Mouse (Mus musculus): ENCODE results near the gene Sapcd1. TPM values are rescaled to one million over a fixed set of nuclear protein-coding genes. Genes with fewer than 3 reads are reported as not detected.

Sapcd1 gene
- polyA plus RNA-seq, 2 experiments = 2.5 to 2.7 TPM

GRCm38 (mm10) chr17:34994751-34995150 is 33.1 kb downstream of the Sapcd1 start:
- H3K4me3 ChIP-seq (ENCODE audit: insufficient read depth in 1 of 2, low read depth in 2 of 2, low read length in 2 of 2) = no peak overlapping the region
- H3K4me2 ChIP-seq (ENCODE audit: low read depth) = no peak overlapping the region
- no peaks in the 10 kb centered on the region for H3K27me3 ChIP-seq (ENCODE audit: control insufficient read depth, insufficient read depth, low read length)
- no peak overlapping the region for H3K9ac ChIP-seq (replicated peaks)
- H3K27ac ChIP-seq = 0 out of 2 replicates have a peak overlapping the region, but pooled peaks have one; percentile 18
- peaks cover 23% of the 10 kb centered on the region for H3K36me3 ChIP-seq (replicated peaks; ENCODE audit: control insufficient read depth, insufficient read depth, low read depth)
- peaks cover 21 to 26% of the 10 kb centered on the region in 2 experiments for H3K4me1 ChIP-seq (replicated peaks; ENCODE audit: control insufficient read depth in 2 of 2, insufficient read depth in 2 of 2, low read length in 1 of 2)
- TF ChIP-seq CTCF (IDR thresholded peaks at IDR 0.05; ENCODE audit: low read depth) = no peak
- no peak for TF ChIP-seq EP300 (IDR thresholded peaks at IDR 0.05; ENCODE audit: low read depth)
- DNase-seq (ENCODE audit: low read depth in 3 of 3, low spot score in 3 of 3) = no peak
- ATAC-seq (ENCODE audit: insufficient read depth) = no peak
- H3K9me3 ChIP-seq (ENCODE audit: control insufficient read depth, low read length) = no peaks in the 10 kb centered on the region

GRCm38 (mm10) chr17:34984218-34984617 is 43.6 kb downstream of the Sapcd1 start:
- Histone ChIP-seq H3K4me1 (replicated peaks; ENCODE audit: control insufficient read depth in 2 of 2, insufficient read depth in 2 of 2, low read length in 1 of 2) (peaks cover 7 to 18% of the 10 kb centered on the region in 2 experiments; a peak in 3 of 4 replicates), H3K4me2 (ENCODE audit: low read depth) (no peak overlapping the region), H3K9me3 (ENCODE audit: control insufficient read depth, low read length) (no peaks in the 10 kb centered on the region), H3K27ac (no peak overlapping the region), H3K4me3 (ENCODE audit: insufficient read depth in 1 of 2, low read depth in 2 of 2, low read length in 2 of 2) (no peak overlapping the region), H3K9ac (replicated peaks) (no peak overlapping the region), H3K36me3 (replicated peaks; ENCODE audit: control insufficient read depth, insufficient read depth, low read depth) (peaks cover 27% of the 10 kb centered on the region), H3K27me3 (ENCODE audit: control insufficient read depth, insufficient read depth, low read length) (no peaks in the 10 kb centered on the region)
- 56% methylated on average over 2 of the region's 2 CpGs for WGBS (ENCODE audit: insufficient replicate concordance)
- DNase-seq (ENCODE audit: low read depth in 3 of 3, low spot score in 3 of 3) = peak in 1 of 3 experiments; percentile 30
- TF ChIP-seq CTCF (IDR thresholded peaks at IDR 0.05; ENCODE audit: low read depth) (peak; percentile 70), EP300 (IDR thresholded peaks at IDR 0.05; ENCODE audit: low read depth) (no peak)
- ATAC-seq (ENCODE audit: insufficient read depth) = no peak

DNA sequence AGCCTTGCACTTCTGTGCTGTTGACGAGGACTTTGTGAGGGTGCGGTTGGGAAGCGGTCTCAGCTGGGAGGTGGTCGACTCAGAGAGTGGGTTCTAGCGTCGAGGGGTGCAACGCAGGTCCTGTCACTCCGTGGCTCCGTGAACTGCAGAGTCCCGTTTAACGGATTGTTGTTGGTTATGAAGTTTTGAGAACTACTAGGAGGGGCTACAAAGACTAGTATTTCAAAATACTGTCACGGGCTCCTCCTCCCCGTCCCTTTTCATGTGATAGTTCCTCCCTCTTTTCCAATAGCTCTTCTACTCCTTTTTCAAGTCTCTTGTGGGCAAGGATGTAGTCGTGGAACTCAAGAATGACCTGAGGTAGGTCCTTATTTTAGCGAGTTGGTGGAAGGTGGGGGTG is 45.5 kb downstream of the Sapcd1 start:
- H3K27me3 ChIP-seq (ENCODE audit: control insufficient read depth, insufficient read depth, low read length) = no peaks in the 10 kb centered on the region
- ATAC-seq (ENCODE audit: insufficient read depth) (no peak; the same call in 1 of the 2 replicates), DNase-seq (ENCODE audit: low read depth in 3 of 3, low spot score in 3 of 3) (no peak)
- under 1% methylated on average over 15 of the region's 15 CpGs for WGBS (ENCODE audit: insufficient replicate concordance)
- H3K9me3 ChIP-seq (ENCODE audit: control insufficient read depth, low read length) = no peaks in the 10 kb centered on the region
- peaks cover 22% of the 10 kb centered on the region for H3K36me3 ChIP-seq (replicated peaks; ENCODE audit: control insufficient read depth, insufficient read depth, low read depth)
- H3K27ac ChIP-seq = peak overlapping the region; percentile 90
- H3K4me3 ChIP-seq (ENCODE audit: insufficient read depth in 1 of 2, low read depth in 2 of 2, low read length in 2 of 2) = peak overlapping the region; percentile 91 to 93
- peaks cover 7 to 18% of the 10 kb centered on the region in 2 experiments; a peak in 3 of 4 replicates for H3K4me1 ChIP-seq (replicated peaks; ENCODE audit: control insufficient read depth in 2 of 2, insufficient read depth in 2 of 2, low read length in 1 of 2)
- H3K9ac ChIP-seq (replicated peaks) = peak overlapping the region; percentile 95
- no peak for TF ChIP-seq EP300 (IDR thresholded peaks at IDR 0.05; ENCODE audit: low read depth)
- TF ChIP-seq CTCF (IDR thresholded peaks at IDR 0.05; ENCODE audit: low read depth) = no peak
- H3K4me2 ChIP-seq (ENCODE audit: low read depth) = peak overlapping the region; percentile 95

GRCm38 (mm10) chr17:34981690-34982180 is 46.1 kb downstream of the Sapcd1 start, which contains the start of gene Lsm2:
Lsm2 (plus strand) TSS chr17:34981862.
- H3K27me3 ChIP-seq (ENCODE audit: control insufficient read depth, insufficient read depth, low read length) = no peaks in the 10 kb centered on the region
- H3K4me3 ChIP-seq (ENCODE audit: insufficient read depth in 1 of 2, low read depth in 2 of 2, low read length in 2 of 2) = peak within 1 kb of the TSS; percentile 91 to 93
- peaks cover 7 to 18% of the 10 kb centered on the region in 2 experiments; a peak in 3 of 4 replicates for H3K4me1 ChIP-seq (replicated peaks; ENCODE audit: control insufficient read depth in 2 of 2, insufficient read depth in 2 of 2, low read length in 1 of 2)
- peaks cover 22% of the 10 kb centered on the region for H3K36me3 ChIP-seq (replicated peaks; ENCODE audit: control insufficient read depth, insufficient read depth, low read depth)
- under 1% methylated on average over 58 of the region's 58 CpGs for WGBS (ENCODE audit: insufficient replicate concordance)
- ATAC-seq (ENCODE audit: insufficient read depth) (peak; percentile 94), DNase-seq (ENCODE audit: low read depth in 3 of 3, low spot score in 3 of 3) (peak; percentile 85 to 87 (median 86))
- TF ChIP-seq CTCF (IDR thresholded peaks at IDR 0.05; ENCODE audit: low read depth) (no peak), EP300 (IDR thresholded peaks at IDR 0.05; ENCODE audit: low read depth) (no peak)
- H3K4me2 ChIP-seq (ENCODE audit: low read depth) = peak within 1 kb of the TSS; percentile 95
- H3K27ac ChIP-seq = peak within 1 kb of the TSS; percentile 90
- H3K9me3 ChIP-seq (ENCODE audit: control insufficient read depth, low read length) = no peaks in the 10 kb centered on the region
- peak within 1 kb of the TSS; percentile 95 for H3K9ac ChIP-seq (replicated peaks)

DNA sequence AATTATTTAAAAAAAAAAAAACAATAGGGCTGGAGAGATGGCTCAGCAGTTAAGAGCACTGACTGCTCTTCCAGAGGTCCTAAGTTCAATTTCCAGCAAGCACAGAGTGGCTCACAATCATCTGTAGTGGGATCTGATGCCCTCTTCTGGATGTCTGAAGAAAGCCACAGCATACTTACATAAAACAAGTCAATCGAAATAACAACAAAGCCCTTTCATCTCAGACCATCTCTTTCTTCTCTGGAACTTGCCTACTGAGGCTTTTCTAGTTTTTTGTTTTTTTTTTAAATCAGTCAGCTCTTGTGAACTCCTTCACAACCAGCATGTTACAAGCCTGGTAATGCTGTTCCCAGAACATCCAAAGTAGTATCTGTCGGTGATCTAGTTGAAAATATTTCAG is 47.2 kb downstream of the Sapcd1 start:
- Histone ChIP-seq H3K9ac (replicated peaks) (peak overlapping the region; percentile 95), H3K9me3 (ENCODE audit: control insufficient read depth, low read length) (no peaks in the 10 kb centered on the region), H3K27me3 (ENCODE audit: control insufficient read depth, insufficient read depth, low read length) (no peaks in the 10 kb centered on the region), H3K27ac (peak overlapping the region; percentile 90), H3K4me1 (replicated peaks; ENCODE audit: control insufficient read depth in 2 of 2, insufficient read depth in 2 of 2, low read length in 1 of 2) (peaks cover 7 to 18% of the 10 kb centered on the region in 2 experiments; a peak in 3 of 4 replicates), H3K4me2 (ENCODE audit: low read depth) (peak overlapping the region; percentile 95), H3K4me3 (ENCODE audit: insufficient read depth in 1 of 2, low read depth in 2 of 2, low read length in 2 of 2) (peak overlapping the region; percentile 62 to 91), H3K36me3 (replicated peaks; ENCODE audit: control insufficient read depth, insufficient read depth, low read depth) (peaks cover 11% of the 10 kb centered on the region)
- peak in 1 of 3 experiments; percentile 57 for DNase-seq (ENCODE audit: low read depth in 3 of 3, low spot score in 3 of 3)
- TF ChIP-seq CTCF (IDR thresholded peaks at IDR 0.05; ENCODE audit: low read depth) (peak; percentile 68), EP300 (IDR thresholded peaks at IDR 0.05; ENCODE audit: low read depth) (no peak)
- no peak for ATAC-seq (ENCODE audit: insufficient read depth)
- 9% methylated on average over 2 of the region's 2 CpGs for WGBS (ENCODE audit: insufficient replicate concordance)
